Mouse (Mus musculus): ENCODE data around the gene Tmem56.
A peak's percentile ranks its signal among the peaks of the same experiment; 100 is the strongest.

The Tmem56 gene

DNA sequence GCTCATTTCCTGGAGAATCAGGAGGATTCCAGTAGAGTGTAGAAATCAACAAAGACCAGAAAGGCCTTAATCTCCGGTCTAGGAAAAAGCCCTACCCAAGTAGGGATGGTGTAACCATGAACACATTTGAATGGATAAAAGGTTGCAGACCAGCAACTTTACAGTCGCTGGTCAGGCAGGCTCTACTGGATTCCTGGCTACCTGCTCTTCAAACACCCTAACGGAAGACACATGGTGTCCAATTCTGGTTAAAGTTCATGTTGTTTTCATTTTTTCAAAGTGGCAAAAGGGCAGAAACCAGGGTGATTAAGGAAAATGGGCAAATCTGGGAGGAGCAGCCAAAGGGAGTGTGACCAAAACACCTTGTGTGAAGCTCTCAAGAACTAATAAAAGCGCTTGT, 5.9 kb downstream of the Tmem56 start:
- no peak for DNase-seq

- no peak for DNase-seq
Measured at GRCm38 (mm10) chr3:121274010-121274409, 8.9 kb downstream of the Tmem56 start.

- DNase-seq: no peak
Measured at GRCm38 (mm10) chr3:121272577-121272976, 10.3 kb downstream of the Tmem56 start.

GRCm38 (mm10) chr3:121267283-121267682, 15.6 kb downstream of the Tmem56 start:
- DNase-seq: no peak

GRCm38 (mm10) chr3:121264242-121264641, 18.7 kb downstream of the Tmem56 start:
- no peak for DNase-seq

- DNase-seq: peak; percentile 55
Measured at GRCm38 (mm10) chr3:121263205-121263548, 19.7 kb downstream of the Tmem56 start.

- DNase-seq: peak; percentile 71
Measured at GRCm38 (mm10) chr3:121262521-121263204, 20.2 kb downstream of the Tmem56 start.

GRCm38 (mm10) chr3:121261939-121262520, 20.9 kb downstream of the Tmem56 start:
- no peak for DNase-seq

DNA sequence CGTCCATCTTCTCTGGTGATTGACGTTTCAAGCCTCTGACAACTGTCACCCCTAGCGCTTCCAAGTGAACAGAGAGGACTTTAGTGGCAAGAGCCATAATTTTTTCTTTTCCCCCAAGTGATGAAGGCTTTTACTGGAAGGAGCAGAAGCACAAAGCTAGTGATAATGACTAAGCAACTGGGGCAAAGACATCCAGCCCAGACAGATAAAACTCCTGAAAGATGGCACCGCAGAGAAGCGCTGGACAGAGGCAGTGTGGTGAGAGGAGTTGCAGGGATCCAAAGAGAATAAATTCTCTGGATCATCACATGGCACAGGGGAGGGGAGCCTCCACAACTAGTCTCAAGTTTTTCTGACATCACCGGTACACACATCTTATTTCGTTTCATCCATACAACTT, 21.6 kb downstream of the Tmem56 start:
- DNase-seq: no peak

DNA sequence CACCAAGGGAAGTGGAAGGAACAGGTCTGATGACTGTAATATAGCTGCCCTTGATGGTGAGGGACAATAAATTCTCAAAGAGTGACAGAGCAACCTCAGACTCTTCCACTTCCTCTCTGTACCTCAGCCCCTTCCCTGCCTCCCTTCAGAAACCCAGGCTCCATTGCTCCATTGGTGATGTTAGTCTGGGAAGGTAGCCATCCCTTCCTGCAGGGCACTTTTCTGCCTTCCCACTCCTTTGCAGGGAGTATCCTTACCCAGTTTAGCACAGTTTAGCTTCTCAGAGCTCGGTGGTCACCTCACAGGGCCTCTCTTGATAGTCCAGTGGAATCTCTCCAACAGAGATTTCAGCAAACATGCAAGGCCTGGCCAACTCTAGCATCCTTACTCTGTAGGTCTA, 22.1 kb downstream of the Tmem56 start:
- no peak for DNase-seq

DNA sequence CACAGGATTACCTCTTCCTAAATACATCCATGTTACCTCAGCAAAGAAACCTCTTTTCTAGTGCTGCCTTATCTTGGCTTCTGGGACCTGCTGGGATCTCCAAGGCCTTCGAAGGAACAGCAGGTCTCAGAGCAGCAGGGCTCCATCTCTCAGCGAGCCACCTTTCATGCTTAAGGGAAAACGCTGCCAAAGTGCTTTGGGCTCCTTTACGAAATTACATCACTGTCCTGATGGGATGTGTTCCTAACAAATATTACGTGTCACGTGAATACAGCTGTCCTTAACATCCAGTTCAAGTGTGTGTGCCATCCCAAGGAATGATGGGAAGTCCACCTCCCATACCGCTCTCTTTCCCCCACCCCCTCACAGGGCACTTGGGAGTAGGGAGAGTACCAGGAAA, 22.9 kb downstream of the Tmem56 start:
- DNase-seq: no peak

- DNase-seq: peak; percentile 30
Measured at GRCm38 (mm10) chr3:121258521-121259478, 24.1 kb downstream of the Tmem56 start.

- peak; percentile 62 for DNase-seq
Measured at GRCm38 (mm10) chr3:121257418-121257817, 25.5 kb downstream of the Tmem56 start.

DNA sequence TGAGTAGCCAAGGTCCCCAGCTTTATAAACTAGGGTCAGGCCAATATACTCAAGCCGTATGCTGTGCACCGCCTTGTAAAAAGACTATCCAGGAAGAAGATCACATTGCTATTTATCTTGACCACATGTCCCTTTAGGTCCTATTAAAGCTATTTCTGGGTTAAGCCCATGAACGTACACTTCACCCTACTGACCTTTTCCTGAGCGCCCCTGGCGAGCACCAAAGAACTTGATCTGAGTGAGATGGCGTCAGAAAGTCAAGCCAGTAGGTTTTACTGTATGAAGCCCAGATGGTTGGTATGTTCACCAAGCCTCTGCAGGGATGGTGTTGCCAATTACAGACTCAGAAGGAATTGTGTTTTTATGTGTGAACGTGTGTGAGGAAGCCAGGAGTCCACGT, 26.8 kb downstream of the Tmem56 start:
- DNase-seq: no peak

DNA sequence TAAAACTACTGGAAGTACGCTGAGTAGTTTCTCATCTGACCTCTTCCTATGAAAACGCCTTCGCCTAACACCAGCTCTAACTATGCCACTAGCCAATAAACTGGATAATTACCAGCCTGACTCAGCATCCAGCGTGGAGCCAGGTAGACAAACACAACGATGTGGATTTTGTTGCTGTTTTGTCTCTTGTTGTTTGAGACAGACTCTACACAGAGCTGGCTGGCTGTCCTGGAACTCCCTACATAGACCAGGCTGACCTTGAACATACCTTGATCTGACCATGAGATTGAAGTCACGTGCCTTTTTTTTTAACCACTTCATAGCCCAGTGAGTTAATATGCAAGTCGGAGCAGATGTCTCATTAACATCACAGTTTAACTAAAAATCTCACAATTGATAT, 27.4 kb downstream of the Tmem56 start:
- DNase-seq: no peak

DNA sequence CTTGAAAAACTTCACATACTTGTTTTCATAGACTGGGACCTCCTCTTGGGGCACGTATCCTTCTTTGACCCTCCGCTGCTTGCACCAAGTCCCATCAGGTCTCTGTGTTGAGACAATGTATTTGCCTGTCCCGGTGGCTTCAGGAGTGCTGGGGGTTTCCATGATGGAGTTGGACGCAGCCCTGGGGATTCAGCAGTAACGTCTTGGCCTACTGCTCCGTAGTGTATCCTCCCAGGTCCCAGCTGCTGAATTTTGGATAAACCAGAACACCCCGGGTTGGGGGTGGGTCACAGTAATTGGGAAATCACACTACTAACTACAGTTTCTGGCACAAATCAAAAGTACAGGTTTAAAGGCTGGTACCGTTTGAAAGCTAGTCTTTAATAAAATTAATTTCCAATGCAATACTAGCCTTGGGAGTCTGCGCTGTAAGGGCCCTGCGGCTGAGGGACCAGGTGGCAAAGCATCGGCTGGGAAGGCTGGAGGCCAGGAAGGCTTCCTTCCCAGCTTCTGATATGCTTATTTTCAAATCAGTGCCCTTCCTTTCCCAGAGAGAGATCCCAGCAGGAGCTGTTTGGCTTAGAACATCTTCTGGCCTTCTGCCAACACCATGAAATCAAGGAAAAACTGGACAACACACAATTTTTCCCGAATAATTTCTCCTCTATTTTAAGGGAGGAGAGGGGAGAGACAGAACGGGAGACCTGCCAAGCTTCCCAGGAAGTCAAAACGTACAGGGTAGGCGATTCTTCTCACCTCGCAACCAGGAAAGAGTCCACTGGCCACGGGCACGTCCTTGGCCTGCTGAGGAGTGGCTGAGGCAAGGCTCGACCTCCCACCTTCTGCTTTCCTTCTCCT, 32.1 kb downstream of the Tmem56 start:
- no peak for DNase-seq

GRCm38 (mm10) chr3:121250048-121250447, 32.9 kb downstream of the Tmem56 start:
- DNase-seq: no peak

DNA sequence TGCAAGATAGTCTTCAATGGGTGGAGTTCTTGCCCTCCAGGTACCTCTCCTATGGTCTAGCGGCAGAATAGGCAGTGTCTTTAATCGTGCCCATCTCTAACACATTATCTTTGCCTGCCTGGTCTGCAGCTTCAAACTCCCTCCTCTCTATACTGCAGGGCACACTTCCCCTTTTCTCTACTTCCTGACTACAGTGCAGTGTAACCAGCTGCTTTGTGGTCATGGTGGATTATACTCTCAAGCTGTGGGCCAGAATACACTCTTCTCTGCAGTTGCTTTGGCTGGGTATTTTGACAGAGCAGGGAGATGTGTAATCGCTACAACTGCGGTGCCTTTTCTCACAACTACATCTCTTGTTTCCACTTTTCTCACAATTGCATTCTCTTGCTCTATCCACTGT, 40.0 kb downstream of the Tmem56 start:
- no peak for DNase-seq

GRCm38 (mm10) chr3:121242111-121242936, 40.6 kb downstream of the Tmem56 start:
- DNase-seq: no peak

GRCm38 (mm10) chr3:121240362-121241040, 42.4 kb downstream of the Tmem56 start:
- no peak for DNase-seq

DNA sequence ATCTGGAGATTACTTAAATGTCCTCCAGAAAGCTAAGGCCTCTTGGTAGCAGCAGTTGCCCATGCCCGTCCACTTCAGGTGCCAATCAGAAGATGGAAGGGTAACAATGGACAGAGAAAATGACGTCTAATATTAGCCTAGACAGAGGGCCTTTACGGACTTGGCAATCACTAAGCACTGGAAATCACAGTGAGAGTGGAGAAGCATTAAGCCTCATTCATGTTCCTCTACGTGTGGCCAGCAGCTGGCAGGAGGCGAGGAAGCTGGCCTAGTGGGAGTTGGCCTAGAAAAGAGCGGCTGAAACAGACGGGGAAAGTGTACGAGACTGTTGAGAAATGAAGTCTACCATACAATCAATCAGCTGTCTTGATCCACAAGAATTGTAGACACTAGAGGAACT, 43.8 kb downstream of the Tmem56 start:
- no peak for DNase-seq
